Mouse (Mus musculus) bone marrow, adult 2 months (tissue): Measurements from ENCODE around the gene Oit1.

ENCODE experiments used
- CTCF ChIP-seq: fragments of 200-500 bp; IDR thresholded peaks from 2 replicates; pipeline ENCODE4 v1.5.1; 2011; ENCODE audit warnings: low read length, control low read depth; ENCODE audit not compliant: control insufficient read depth, insufficient read depth
- POLR2A ChIP-seq: fragments of 200-500 bp; IDR thresholded peaks from 2 replicates; pipeline ENCODE4 v1.6.1; 2011; ENCODE audit warnings: low read depth, mild to moderate bottlenecking, control low read depth, low read length, borderline replicate concordance; ENCODE audit not compliant: control insufficient read depth

GRCm38 (mm10) chr14:8356836-8357235, 21.7 kb downstream of the Oit1 start:
- TF ChIP-seq CTCF (no peak), POLR2A (no peak)
